Mouse (Mus musculus): ENCODE results near the gene Cpne5. TPM values are rescaled to one million over a fixed set of nuclear protein-coding genes. Genes with fewer than 3 reads are reported as not detected.

Gene Cpne5
- polyA plus RNA-seq, 1 experiment from 2014 or later = 51.2 TPM

DNA sequence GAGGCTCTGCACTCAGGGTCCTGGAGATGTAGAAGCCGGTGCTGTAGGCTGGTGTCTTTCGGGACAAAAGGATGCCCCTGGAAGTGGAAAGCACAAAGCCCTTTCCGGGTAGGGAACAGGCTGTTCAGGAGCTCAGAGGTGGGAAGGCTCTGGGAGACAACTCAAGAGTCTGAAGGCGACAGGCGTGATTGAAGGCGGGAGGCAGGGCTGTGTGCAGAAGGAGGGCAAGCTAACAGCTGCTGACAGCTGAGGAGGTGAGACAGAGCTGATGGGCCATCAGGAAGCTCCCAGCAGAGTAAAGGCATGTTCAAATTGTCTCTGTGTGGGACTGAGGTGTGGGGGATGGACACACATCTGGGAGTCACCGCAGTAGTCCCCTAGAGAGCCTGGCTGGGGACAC is 1.9 kb downstream of the Cpne5 start:
- peak overlapping the region; percentile 56; the same call in 1 of the 2 replicates for H3K4me3 ChIP-seq (ENCODE audit: low read length)
- WGBS = 66% methylated on average over 7 of the region's 7 CpGs
- H3K27ac ChIP-seq (ENCODE audit: low read depth, low read length) = no peak overlapping the region
- peak overlapping the region; percentile 95 for H3K4me2 ChIP-seq (ENCODE audit: low read length)
- peaks cover 7% of the 10 kb centered on the region for H3K4me1 ChIP-seq (ENCODE audit: control insufficient read depth, insufficient read depth, low read depth, low read length)
- H3K9ac ChIP-seq (ENCODE audit: low read depth, low read length) = no peak overlapping the region
- ATAC-seq = no peak
- H3K27me3 ChIP-seq (replicated peaks; ENCODE audit: control insufficient read depth, insufficient read depth, low read length) = peaks cover 5% of the 10 kb centered on the region; the same call in 1 of the 2 replicates
- H3K9me3 ChIP-seq (ENCODE audit: control insufficient read depth, low read length) = no peaks in the 10 kb centered on the region
- H3K36me3 ChIP-seq (ENCODE audit: control insufficient read depth, insufficient read depth, low read length) = no peaks in the 10 kb centered on the region

DNA sequence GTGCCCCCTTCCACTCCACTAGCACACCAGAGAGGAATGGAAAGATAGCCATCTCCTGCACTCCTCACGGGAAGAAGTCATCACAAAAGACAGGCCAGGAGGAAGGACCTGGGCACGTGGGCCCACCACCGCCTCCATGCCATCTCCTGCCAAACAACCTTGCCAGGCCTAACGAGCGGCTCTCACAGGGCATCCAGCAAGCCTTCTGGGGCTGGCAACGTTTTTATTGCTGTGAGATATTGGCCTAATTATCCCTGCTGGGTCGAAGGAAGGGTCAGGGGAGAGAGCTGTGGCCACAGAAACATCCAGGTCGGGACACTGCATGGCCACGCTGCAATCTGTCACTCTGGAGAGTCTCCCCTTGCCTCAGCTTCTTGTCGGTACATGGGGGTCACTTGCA is 6.9 kb downstream of the Cpne5 start:
- H3K9ac ChIP-seq (ENCODE audit: low read depth, low read length) = no peak overlapping the region
- no peaks in the 10 kb centered on the region; the same call in none of the 2 replicates for H3K4me1 ChIP-seq (ENCODE audit: control insufficient read depth, insufficient read depth, low read depth, low read length)
- no peak overlapping the region for H3K4me3 ChIP-seq (ENCODE audit: low read length)
- H3K36me3 ChIP-seq (ENCODE audit: control insufficient read depth, insufficient read depth, low read length) = no peaks in the 10 kb centered on the region
- no peak overlapping the region for H3K27ac ChIP-seq (ENCODE audit: low read depth, low read length)
- WGBS = 80% methylated on average over 10 of the region's 10 CpGs
- no peak for ATAC-seq
- no peak overlapping the region for H3K4me2 ChIP-seq (ENCODE audit: low read length)
- no peaks in the 10 kb centered on the region for H3K9me3 ChIP-seq (ENCODE audit: control insufficient read depth, low read length)
- peaks cover 2% of the 10 kb centered on the region; the same call in 1 of the 2 replicates for H3K27me3 ChIP-seq (replicated peaks; ENCODE audit: control insufficient read depth, insufficient read depth, low read length)

DNA sequence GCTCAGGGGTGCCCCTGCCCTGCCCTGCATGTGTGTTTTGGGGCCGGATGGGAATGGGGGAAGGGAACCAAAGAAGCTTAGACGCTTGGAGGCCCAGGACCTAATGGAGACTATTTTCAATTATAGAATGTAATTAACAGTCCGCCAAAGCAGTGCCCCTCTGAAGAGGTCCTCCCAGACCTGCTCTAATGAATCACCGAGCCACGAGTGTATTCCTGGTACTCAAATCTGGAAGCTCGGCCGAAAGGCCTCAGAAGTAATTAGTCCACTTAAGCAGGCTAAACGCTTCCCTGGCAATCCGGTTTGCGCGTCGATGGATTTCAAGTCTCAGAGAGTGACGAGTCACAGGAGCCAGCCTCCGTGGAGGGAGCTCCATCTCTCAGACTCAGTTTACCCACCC is 17.3 kb downstream of the Cpne5 start:
- peak; percentile 42 for ATAC-seq
- Histone ChIP-seq H3K4me2 (ENCODE audit: low read length) (no peak overlapping the region), H3K36me3 (ENCODE audit: control insufficient read depth, insufficient read depth, low read length) (no peaks in the 10 kb centered on the region), H3K9me3 (ENCODE audit: control insufficient read depth, low read length) (no peaks in the 10 kb centered on the region), H3K27me3 (replicated peaks; ENCODE audit: control insufficient read depth, insufficient read depth, low read length) (no peaks in the 10 kb centered on the region), H3K4me3 (ENCODE audit: low read length) (no peak overlapping the region), H3K4me1 (ENCODE audit: control insufficient read depth, insufficient read depth, low read depth, low read length) (peaks cover 8% of the 10 kb centered on the region; the same call in 1 of the 2 replicates), H3K9ac (ENCODE audit: low read depth, low read length) (no peak overlapping the region), H3K27ac (ENCODE audit: low read depth, low read length) (no peak overlapping the region)
- WGBS = 66% methylated on average over 14 of the region's 14 CpGs

DNA sequence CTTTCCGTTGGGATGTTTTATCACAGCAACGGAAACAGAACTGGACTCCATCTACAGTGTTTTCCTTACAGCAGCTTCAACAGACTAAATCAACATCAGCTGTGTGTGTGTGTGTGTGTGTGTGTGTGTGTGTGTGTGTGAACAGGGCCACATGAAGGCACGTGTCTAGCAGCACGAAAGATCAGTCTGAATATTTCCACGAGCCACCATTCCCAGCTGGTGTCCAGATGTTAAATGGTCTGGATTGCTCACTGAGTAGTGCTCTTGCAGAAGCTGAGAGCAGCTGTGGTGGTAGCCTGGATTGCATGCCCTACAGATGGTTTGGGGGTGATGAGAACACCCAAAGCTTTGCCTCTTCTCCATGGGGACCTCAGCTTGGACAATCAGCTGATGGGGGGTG is 19.9 kb downstream of the Cpne5 start:
- ATAC-seq = no peak
- WGBS = 66% methylated on average over 5 of the region's 5 CpGs

DNA sequence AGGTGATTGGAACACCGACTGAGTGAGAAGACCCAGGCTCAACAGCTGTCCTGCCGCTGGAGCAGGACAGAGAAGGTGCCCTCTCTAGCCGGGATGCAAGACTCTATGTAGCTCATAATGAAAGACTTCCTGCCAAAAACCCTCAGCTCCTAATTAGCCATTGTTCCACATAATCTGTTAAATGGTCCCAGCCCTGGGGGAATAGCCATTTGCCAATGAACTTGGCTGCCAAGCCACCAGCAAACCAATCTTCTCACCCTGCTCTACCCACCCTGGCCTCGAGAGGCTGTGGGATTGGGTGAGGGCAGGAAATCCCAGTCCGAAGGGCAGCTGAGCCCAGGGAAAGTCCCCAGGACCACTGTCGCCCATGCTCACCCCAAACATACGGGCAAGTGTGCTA is 21.9 kb downstream of the Cpne5 start:
- Histone ChIP-seq H3K9me3 (ENCODE audit: control insufficient read depth, low read length) (no peaks in the 10 kb centered on the region), H3K4me2 (ENCODE audit: low read length) (no peak overlapping the region), H3K27ac (ENCODE audit: low read depth, low read length) (no peak overlapping the region), H3K4me3 (ENCODE audit: low read length) (no peak overlapping the region), H3K36me3 (ENCODE audit: control insufficient read depth, insufficient read depth, low read length) (no peaks in the 10 kb centered on the region), H3K9ac (ENCODE audit: low read depth, low read length) (no peak overlapping the region), H3K27me3 (replicated peaks; ENCODE audit: control insufficient read depth, insufficient read depth, low read length) (no peaks in the 10 kb centered on the region), H3K4me1 (ENCODE audit: control insufficient read depth, insufficient read depth, low read depth, low read length) (peaks cover 28% of the 10 kb centered on the region)
- ATAC-seq = no peak
- 43% methylated on average over 7 of the region's 7 CpGs for WGBS

More for the DNA sequence above, 19.9 kb downstream of the Cpne5 start:
- H3K4me2 ChIP-seq (ENCODE audit: low read length) = no peak overlapping the region
- no peak overlapping the region for H3K4me3 ChIP-seq (ENCODE audit: low read length)
- H3K9ac ChIP-seq (ENCODE audit: low read depth, low read length) = no peak overlapping the region
- H3K4me1 ChIP-seq (ENCODE audit: control insufficient read depth, insufficient read depth, low read depth, low read length) = peaks cover 27% of the 10 kb centered on the region
- H3K27me3 ChIP-seq (replicated peaks; ENCODE audit: control insufficient read depth, insufficient read depth, low read length) = no peaks in the 10 kb centered on the region
- H3K9me3 ChIP-seq (ENCODE audit: control insufficient read depth, low read length) = no peaks in the 10 kb centered on the region
- H3K27ac ChIP-seq (ENCODE audit: low read depth, low read length) = no peak overlapping the region
- no peaks in the 10 kb centered on the region for H3K36me3 ChIP-seq (ENCODE audit: control insufficient read depth, insufficient read depth, low read length)

DNA sequence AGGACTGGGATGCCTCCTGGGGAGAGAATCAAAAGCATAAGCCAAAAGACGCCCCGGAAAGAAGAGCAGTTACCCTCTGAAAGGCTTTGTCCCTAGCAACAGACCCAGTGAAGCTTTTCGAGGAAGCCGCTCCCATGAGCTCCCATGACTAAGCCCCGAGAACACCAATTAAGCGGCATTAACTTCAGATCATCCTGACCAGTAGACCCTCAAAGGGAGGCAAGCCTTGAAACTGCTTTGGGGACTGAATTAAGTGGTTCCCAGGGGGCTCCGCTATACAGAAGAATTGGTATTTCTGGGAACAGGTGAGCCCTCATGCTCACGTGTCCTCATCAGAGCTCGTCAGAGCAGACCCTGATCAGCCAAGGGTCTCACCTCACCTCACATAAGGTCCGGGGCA is 23.3 kb downstream of the Cpne5 start:
- H3K4me1 ChIP-seq (ENCODE audit: control insufficient read depth, insufficient read depth, low read depth, low read length) = peaks cover 25% of the 10 kb centered on the region
- no peaks in the 10 kb centered on the region for H3K9me3 ChIP-seq (ENCODE audit: control insufficient read depth, low read length)
- H3K27me3 ChIP-seq (replicated peaks; ENCODE audit: control insufficient read depth, insufficient read depth, low read length) = no peaks in the 10 kb centered on the region
- H3K27ac ChIP-seq (ENCODE audit: low read depth, low read length) = 0 out of 2 replicates have a peak overlapping the region, but pooled peaks have one; percentile 16
- no peak overlapping the region for H3K9ac ChIP-seq (ENCODE audit: low read depth, low read length)
- no peaks in the 10 kb centered on the region for H3K36me3 ChIP-seq (ENCODE audit: control insufficient read depth, insufficient read depth, low read length)
- H3K4me2 ChIP-seq (ENCODE audit: low read length) = no peak overlapping the region
- ATAC-seq = no peak
- WGBS = 22% methylated on average over 10 of the region's 10 CpGs
- no peak overlapping the region for H3K4me3 ChIP-seq (ENCODE audit: low read length)

DNA sequence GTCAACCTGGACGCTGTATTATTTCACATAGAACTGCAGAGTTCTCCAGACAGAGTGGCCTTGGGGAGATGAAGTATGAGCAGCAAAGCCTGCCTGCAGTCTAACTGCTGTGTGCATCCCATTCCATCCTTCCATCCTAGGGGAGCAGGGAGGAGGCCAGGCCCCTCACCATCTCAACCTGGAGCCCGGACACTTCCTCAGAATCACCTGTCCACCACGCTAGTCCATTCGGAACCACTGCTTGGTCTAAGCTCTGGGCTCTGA is 23.8 kb downstream of the Cpne5 start:
- no peak overlapping the region for H3K4me2 ChIP-seq (ENCODE audit: low read length)
- 0 out of 2 replicates have a peak, but pooled peaks have one; percentile 22 for ATAC-seq
- WGBS = 55% methylated on average over 4 of the region's 4 CpGs

DNA sequence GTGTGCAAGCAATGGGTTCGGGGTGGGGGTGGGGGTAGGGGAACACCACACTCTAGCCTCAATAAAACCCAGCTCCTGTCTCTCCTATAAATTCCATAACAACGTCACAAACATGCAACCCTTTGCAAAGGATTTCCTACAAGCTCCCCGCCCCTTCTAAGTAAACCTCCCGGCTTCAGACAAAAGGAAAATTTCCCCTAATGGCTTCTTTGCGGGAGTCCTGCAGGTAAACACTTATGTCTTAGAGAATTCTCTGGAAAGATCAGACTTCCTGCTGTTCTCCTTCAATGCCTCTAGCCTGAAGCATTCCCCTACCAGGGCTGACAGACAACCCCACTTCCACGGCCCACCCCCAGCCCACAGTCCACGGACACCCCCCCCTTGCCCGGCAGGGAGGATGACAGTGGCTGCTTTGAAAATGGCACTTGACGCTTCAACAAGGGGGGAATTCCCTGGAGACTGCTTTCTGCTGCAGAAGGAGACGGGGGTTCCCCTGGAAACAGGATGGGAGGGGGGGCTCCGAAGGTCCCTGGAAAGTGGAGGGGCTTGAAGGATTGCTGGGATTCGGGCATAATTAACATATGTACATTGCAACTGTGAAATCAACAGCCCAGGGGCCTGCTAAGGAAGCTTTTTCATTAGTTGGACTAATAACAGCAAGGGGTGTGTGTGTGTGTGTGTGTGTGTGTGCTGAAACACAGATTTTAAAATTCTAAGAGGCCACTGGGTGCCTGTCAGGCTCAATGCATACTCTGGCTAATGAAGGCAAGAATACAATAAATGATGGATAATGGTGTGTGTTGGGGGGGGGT is 24.4 kb downstream of the Cpne5 start:
- H3K4me1 ChIP-seq (ENCODE audit: control insufficient read depth, insufficient read depth, low read depth, low read length) = peaks cover 25% of the 10 kb centered on the region
- H3K4me2 ChIP-seq (ENCODE audit: low read length) = peak overlapping the region; percentile 38
- WGBS = 4% methylated on average over 12 of the region's 12 CpGs
- H3K36me3 ChIP-seq (ENCODE audit: control insufficient read depth, insufficient read depth, low read length) = no peaks in the 10 kb centered on the region
- peak; percentile 63 for ATAC-seq
- no peaks in the 10 kb centered on the region for H3K9me3 ChIP-seq (ENCODE audit: control insufficient read depth, low read length)
- peak overlapping the region; percentile 67 for H3K27ac ChIP-seq (ENCODE audit: low read depth, low read length)
- no peak overlapping the region for H3K4me3 ChIP-seq (ENCODE audit: low read length)
- no peaks in the 10 kb centered on the region for H3K27me3 ChIP-seq (replicated peaks; ENCODE audit: control insufficient read depth, insufficient read depth, low read length)
- H3K9ac ChIP-seq (ENCODE audit: low read depth, low read length) = peak overlapping the region; percentile 18; the same call in 1 of the 2 replicates

More for the DNA sequence above, 23.8 kb downstream of the Cpne5 start:
- Histone ChIP-seq H3K9ac (ENCODE audit: low read depth, low read length) (no peak overlapping the region), H3K27ac (ENCODE audit: low read depth, low read length) (0 out of 2 replicates have a peak overlapping the region, but pooled peaks have one; percentile 16), H3K27me3 (replicated peaks; ENCODE audit: control insufficient read depth, insufficient read depth, low read length) (no peaks in the 10 kb centered on the region), H3K36me3 (ENCODE audit: control insufficient read depth, insufficient read depth, low read length) (no peaks in the 10 kb centered on the region), H3K4me3 (ENCODE audit: low read length) (no peak overlapping the region), H3K9me3 (ENCODE audit: control insufficient read depth, low read length) (no peaks in the 10 kb centered on the region), H3K4me1 (ENCODE audit: control insufficient read depth, insufficient read depth, low read depth, low read length) (peaks cover 25% of the 10 kb centered on the region)

DNA sequence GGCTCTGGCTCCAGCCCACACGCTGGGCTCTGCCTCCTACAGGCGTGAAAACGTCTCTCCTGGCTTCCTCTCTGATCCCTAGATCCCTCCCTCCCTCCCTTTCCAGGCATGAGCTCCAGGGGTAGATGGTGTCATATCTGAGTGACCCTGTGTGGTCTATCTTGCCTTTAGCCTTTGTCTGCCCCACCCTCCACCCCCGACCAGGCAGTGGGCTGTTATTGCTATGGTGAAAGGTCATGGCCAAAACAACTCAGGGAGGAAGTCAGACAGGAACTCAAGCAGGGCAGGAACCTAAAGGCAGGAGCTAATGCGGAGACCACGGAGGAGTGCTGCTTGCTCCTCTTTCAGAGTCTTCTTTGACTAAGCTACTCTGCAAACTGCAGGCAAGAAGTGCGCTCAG is 26.1 kb downstream of the Cpne5 start:
- H3K4me3 ChIP-seq (ENCODE audit: low read length) = no peak overlapping the region
- H3K9me3 ChIP-seq (ENCODE audit: control insufficient read depth, low read length) = no peaks in the 10 kb centered on the region
- no peak for ATAC-seq
- H3K27ac ChIP-seq (ENCODE audit: low read depth, low read length) = no peak overlapping the region
- H3K4me1 ChIP-seq (ENCODE audit: control insufficient read depth, insufficient read depth, low read depth, low read length) = peaks cover 25% of the 10 kb centered on the region
- no peak overlapping the region for H3K4me2 ChIP-seq (ENCODE audit: low read length)
- H3K9ac ChIP-seq (ENCODE audit: low read depth, low read length) = no peak overlapping the region
- WGBS = 55% methylated on average over 7 of the region's 7 CpGs
- no peaks in the 10 kb centered on the region for H3K27me3 ChIP-seq (replicated peaks; ENCODE audit: control insufficient read depth, insufficient read depth, low read length)
- no peaks in the 10 kb centered on the region for H3K36me3 ChIP-seq (ENCODE audit: control insufficient read depth, insufficient read depth, low read length)
